Mouse (Mus musculus): ENCODE data around the gene BC049715. TPM values are rescaled to one million over a fixed set of nuclear protein-coding genes. Genes with fewer than 3 reads are reported as not detected.

Gene BC049715
- total RNA-seq, 2 experiments from 2014 or later = 0.45 to 1.1 TPM

DNA sequence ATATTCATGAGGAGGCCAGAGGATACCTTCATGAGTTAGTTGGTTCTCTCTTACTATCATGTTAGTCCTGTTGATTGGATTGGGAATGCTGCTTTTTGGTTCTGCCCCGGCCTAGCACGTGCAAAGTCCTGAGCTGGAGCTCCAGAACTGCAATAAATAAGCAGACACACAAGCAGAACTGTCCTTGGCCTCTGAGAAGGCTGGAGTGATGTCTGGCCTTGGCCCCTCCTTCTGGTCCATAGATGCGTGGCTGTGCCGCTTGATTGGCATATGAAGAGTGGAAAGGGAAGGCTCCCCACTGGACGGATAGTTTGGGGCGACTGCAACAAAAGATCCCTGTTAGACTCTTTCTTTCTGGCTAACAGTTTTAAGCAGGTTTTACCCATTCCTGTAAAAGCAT, 61.6 kb downstream of the BC049715 start:
- ATAC-seq (ENCODE audit: poor library complexity, severe bottlenecking) = no peak

GRCm38 (mm10) chr6:136889554-136889953, 62.1 kb downstream of the BC049715 start:
- no peak for ATAC-seq (ENCODE audit: poor library complexity, severe bottlenecking)

Other genes with a start within 250 kb of the BC049715 start
- gene Plbd1, start 165.7 kb upstream of the BC049715 start, total RNA-seq (2015) = 346 and 350 TPM in 2 replicates
- 290 and 300 TPM in 2 replicates for gene Plbd1, start 165.7 kb upstream of the BC049715 start, total RNA-seq (2017)
- 0.27 TPM in 1 of 2 replicates, not detected in the other for gene Gucy2c, start 45.9 kb upstream of the BC049715 start, total RNA-seq (2015)
- 0.11 TPM in 1 of 2 replicates, not detected in the other for gene Gucy2c, start 45.9 kb upstream of the BC049715 start, total RNA-seq (2017)
- 17.5 and 18.6 TPM in 2 replicates for gene Hist4h4, start 23.2 kb upstream of the BC049715 start, total RNA-seq (2015)
- 27.1 and 30.5 TPM in 2 replicates for gene Hist4h4, start 23.2 kb upstream of the BC049715 start, total RNA-seq (2017)
- gene H2afj, start 19.4 kb upstream of the BC049715 start, total RNA-seq (2015) = 45.2 and 62.1 TPM in 2 replicates
- gene H2afj, start 19.4 kb upstream of the BC049715 start, total RNA-seq (2017) = 40.5 and 48.4 TPM in 2 replicates
- gene Wbp11, start 607 bp downstream of the BC049715 start, total RNA-seq (2015) = 70.9 and 71.0 TPM in 2 replicates
- 35.1 and 42.6 TPM in 2 replicates for gene Wbp11, start 607 bp downstream of the BC049715 start, total RNA-seq (2017)
- gene Smco3, start 7.8 kb downstream of the BC049715 start, total RNA-seq (2015) = 0.21 and 0.51 TPM in 2 replicates
- 0.26 and 0.49 TPM in 2 replicates for gene Smco3, start 7.8 kb downstream of the BC049715 start, total RNA-seq (2017)
- gene Art4, start 30.1 kb downstream of the BC049715 start, total RNA-seq (2015) = 0.31 TPM in 1 of 2 replicates, not detected in the other
- 0.18 and 0.94 TPM in 2 replicates for gene Art4, start 30.1 kb downstream of the BC049715 start, total RNA-seq (2017)
- 0.42 and 1.5 TPM in 2 replicates for gene Mgp, start 48.2 kb downstream of the BC049715 start, total RNA-seq (2015)
- gene Mgp, start 48.2 kb downstream of the BC049715 start, total RNA-seq (2017) = not detected in 2 replicates
- 1.6 and 3.5 TPM in 2 replicates for gene Erp27, start 94.6 kb downstream of the BC049715 start, total RNA-seq (2015)
- 1.6 and 4.7 TPM in 2 replicates for gene Erp27, start 94.6 kb downstream of the BC049715 start, total RNA-seq (2017)
- 0.02 and 0.04 TPM in 2 replicates for gene Pde6h, start 96.2 kb downstream of the BC049715 start, total RNA-seq (2015)
- gene Pde6h, start 96.2 kb downstream of the BC049715 start, total RNA-seq (2017) = 0.11 and 0.16 TPM in 2 replicates
- gene Arhgdib, start 114.3 kb downstream of the BC049715 start, total RNA-seq (2015) = 3,528 and 3,668 TPM in 2 replicates
- gene Arhgdib, start 114.3 kb downstream of the BC049715 start, total RNA-seq (2017) = 1,567 and 1,601 TPM in 2 replicates